Mouse (Mus musculus) T-helper 2 cell (primary cell): Measurements from ENCODE around the gene Zfp146.
"Not testable (repeated sequence)": the region's sequence is repeated elsewhere in the genome, so short reads cannot be mapped to it uniquely, and the experiment has no call there.

Experiments used
- in situ Hi-C: fragments of 300-600 bp; cut with MboI, MseI; formaldehyde crosslinking; loops from one replicate; pipeline ENCODE4 v1.15.1; 2025; ENCODE audit warnings: high pct_unique_total_duplicates

Zfp146 gene

GRCm38 (mm10) chr7:30192088-30192487, 22.5 kb upstream of the Zfp146 start:
- in situ Hi-C loops, result no loop called here

- in situ Hi-C loops, result no loop called here
Measured at GRCm38 (mm10) chr7:30189116-30189491, 19.6 kb upstream of the Zfp146 start.

GRCm38 (mm10) chr7:30188344-30189115, 19.0 kb upstream of the Zfp146 start:
- in situ Hi-C loops, result no loop called here

- in situ Hi-C loops, result no loop called here
Measured at GRCm38 (mm10) chr7:30184641-30185348, 15.2 kb upstream of the Zfp146 start.

GRCm38 (mm10) chr7:30183879-30184289, 14.3 kb upstream of the Zfp146 start, which contains the start of gene Cox7a1:
Gene Cox7a1 (plus strand): TSS chr7:30184144.
- in situ Hi-C loops, result no loop called here

GRCm38 (mm10) chr7:30183189-30183588, 13.6 kb upstream of the Zfp146 start:
- in situ Hi-C loops, result not testable (repeated sequence)

- in situ Hi-C loops, result not testable (repeated sequence)
Measured at GRCm38 (mm10) chr7:30181929-30182328, 12.4 kb upstream of the Zfp146 start.

GRCm38 (mm10) chr7:30181308-30181707, 11.8 kb upstream of the Zfp146 start:
- in situ Hi-C loops, result no loop called here

- in situ Hi-C loops, result loop anchor here (5.0 kb wide), 1 partner anchor 34 kb away; no protein-coding TSS in a partner anchor
Measured at GRCm38 (mm10) chr7:30178256-30178655, 8.7 kb upstream of the Zfp146 start.

- in situ Hi-C loops, result loop anchor here (5.0 kb wide), 1 partner anchor 36 kb away; no protein-coding TSS in a partner anchor
Measured at GRCm38 (mm10) chr7:30176474-30176873, 6.9 kb upstream of the Zfp146 start.

GRCm38 (mm10) chr7:30170283-30170951, 867 bp upstream of the Zfp146 start:
- in situ Hi-C loops, result no loop called here

- in situ Hi-C loops, result no loop called here
Measured at GRCm38 (mm10) chr7:30168914-30169582, 502 bp downstream of the Zfp146 start.

GRCm38 (mm10) chr7:30164745-30165144, 4.8 kb downstream of the Zfp146 start:
- in situ Hi-C loops, result no loop called here

- in situ Hi-C loops, result no loop called here
Measured at GRCm38 (mm10) chr7:30163113-30163512, 6.4 kb downstream of the Zfp146 start.

GRCm38 (mm10) chr7:30155507-30155906, 14.0 kb downstream of the Zfp146 start:
- in situ Hi-C loops, result no loop called here

- in situ Hi-C loops, result no loop called here
Measured at GRCm38 (mm10) chr7:30154040-30154439, 15.5 kb downstream of the Zfp146 start.

GRCm38 (mm10) chr7:30147011-30147410, 22.5 kb downstream of the Zfp146 start:
- in situ Hi-C loops, result no loop called here

GRCm38 (mm10) chr7:30143555-30144209, 25.9 kb downstream of the Zfp146 start:
- in situ Hi-C loops, result no loop called here

- in situ Hi-C loops, result no loop called here
Measured at GRCm38 (mm10) chr7:30143170-30143554, 26.4 kb downstream of the Zfp146 start.

GRCm38 (mm10) chr7:30136826-30137225, 32.7 kb downstream of the Zfp146 start:
- in situ Hi-C loops, result no loop called here

- in situ Hi-C loops, result no loop called here
Measured at GRCm38 (mm10) chr7:30132396-30132795, 37.2 kb downstream of the Zfp146 start.
